Mouse (Mus musculus): Measurements from ENCODE around the gene Gm9964. TPM values are rescaled to one million over a fixed set of nuclear protein-coding genes. Genes with fewer than 3 reads are reported as not detected.
"Not testable (repeated sequence)": the region's sequence is repeated elsewhere in the genome, so short reads cannot be mapped to it uniquely, and the experiment has no call there.

Gene Gm9964
- total RNA-seq (2022) = 1 to 10 TPM in 1 of 4 experiments, under 1 TPM in 2, not detected in 1; 0.74 to 2.0 (median 0.98) TPM

GRCm38 (mm10) chr11:79296856-79297491 is at the start of gene Gm9964:
Gene Gm9964 (minus strand): TSS chr11:79296906.
- no peak for DNase-seq (ENCODE audit: low spot score in 2 of 2)

GRCm38 (mm10) chr11:79339808-79340781 is 43.4 kb upstream of the Gm9964 start:
- peak in 1 of 2 experiments; percentile 16 for DNase-seq (ENCODE audit: low spot score in 2 of 2)

GRCm38 (mm10) chr11:79339234-79339807 is 42.6 kb upstream of the Gm9964 start, which contains the start of gene Nf1:
Gene Nf1 (plus strand): TSS chr11:79339693.
- DNase-seq (ENCODE audit: low spot score in 2 of 2) = peak; percentile 89 to 93

GRCm38 (mm10) chr11:79338621-79339020 is 41.9 kb upstream of the Gm9964 start:
- DNase-seq (ENCODE audit: low spot score in 2 of 2) = no peak

- no peak for DNase-seq (ENCODE audit: low spot score in 2 of 2)
These were observed 40.1 kb upstream of the Gm9964 start for GRCm38 (mm10) chr11:79336722-79337267.

- no peak for DNase-seq (ENCODE audit: low spot score in 2 of 2)
These were observed 38.4 kb upstream of the Gm9964 start for GRCm38 (mm10) chr11:79335077-79335476.

- no peak for DNase-seq (ENCODE audit: low spot score in 2 of 2)
These were observed 32.9 kb upstream of the Gm9964 start for GRCm38 (mm10) chr11:79329585-79329984.

GRCm38 (mm10) chr11:79328060-79328459 is 31.4 kb upstream of the Gm9964 start:
- DNase-seq (ENCODE audit: low spot score in 2 of 2) = no peak

GRCm38 (mm10) chr11:79327106-79327505 is 30.4 kb upstream of the Gm9964 start:
- DNase-seq (ENCODE audit: low spot score in 2 of 2) = no peak

GRCm38 (mm10) chr11:79325663-79326062 is 29.0 kb upstream of the Gm9964 start:
- DNase-seq (ENCODE audit: low spot score in 2 of 2) = no peak

- DNase-seq (ENCODE audit: low spot score in 2 of 2) = no peak
These were observed 27.4 kb upstream of the Gm9964 start for GRCm38 (mm10) chr11:79323985-79324685.

GRCm38 (mm10) chr11:79319807-79320206 is 23.1 kb upstream of the Gm9964 start:
- no peak for DNase-seq (ENCODE audit: low spot score in 2 of 2)

- DNase-seq (ENCODE audit: low spot score in 2 of 2) = no peak
These were observed 20.2 kb upstream of the Gm9964 start for GRCm38 (mm10) chr11:79316807-79317345.

- no peak for DNase-seq (ENCODE audit: low spot score in 2 of 2)
These were observed 13.8 kb upstream of the Gm9964 start for GRCm38 (mm10) chr11:79310467-79310866.

GRCm38 (mm10) chr11:79307560-79308200 is 11.0 kb upstream of the Gm9964 start:
- no peak for DNase-seq (ENCODE audit: low spot score in 2 of 2)

GRCm38 (mm10) chr11:79306996-79307395 is 10.3 kb upstream of the Gm9964 start:
- no peak for DNase-seq (ENCODE audit: low spot score in 2 of 2)

GRCm38 (mm10) chr11:79306510-79306909 is 9.8 kb upstream of the Gm9964 start:
- no peak for DNase-seq (ENCODE audit: low spot score in 2 of 2)

- DNase-seq (ENCODE audit: low spot score in 2 of 2) = no peak
These were observed 9.1 kb upstream of the Gm9964 start for GRCm38 (mm10) chr11:79305697-79306340.

GRCm38 (mm10) chr11:79304245-79304644 is 7.5 kb upstream of the Gm9964 start:
- DNase-seq (ENCODE audit: low spot score in 2 of 2) = not testable (repeated sequence)

- DNase-seq (ENCODE audit: low spot score in 2 of 2) = no peak
These were observed 6.4 kb upstream of the Gm9964 start for GRCm38 (mm10) chr11:79303109-79303508.

Data from left cerebral cortex, adult 8-10 months (tissue).